Mouse (Mus musculus): ENCODE results near the gene Sys1. TPM values are rescaled to one million over a fixed set of nuclear protein-coding genes. Genes with fewer than 3 reads are reported as not detected.

The Sys1 gene
- polyA plus RNA-seq, 1 experiment from 2014 or later = 67.6 TPM

- no peak overlapping the region for H3K4me2 ChIP-seq (replicated peaks; ENCODE audit: low read depth, low read length)
- peaks cover 9% of the 10 kb centered on the region; the same call in 1 of the 2 replicates for H3K9me3 ChIP-seq (ENCODE audit: control insufficient read depth, low read depth, low read length)
- H3K36me3 ChIP-seq (ENCODE audit: control insufficient read depth, insufficient read depth, low read length) = peaks cover 47% of the 10 kb centered on the region
- no peak for ATAC-seq (ENCODE audit: insufficient number of reproducible peaks, insufficient read depth, low FRiP score, low read depth)
- no peaks in the 10 kb centered on the region for H3K4me1 ChIP-seq (ENCODE audit: control insufficient read depth, insufficient read depth, low read length)
- no peak overlapping the region for H3K9ac ChIP-seq (replicated peaks; ENCODE audit: low read depth, low read length)
- WGBS = 84% methylated on average over 4 of the region's 4 CpGs
- no peak overlapping the region for H3K4me3 ChIP-seq (ENCODE audit: low read depth, low read length)
- no peaks in the 10 kb centered on the region for H3K27me3 ChIP-seq (ENCODE audit: control insufficient read depth, insufficient read depth, low read length)
- no peak overlapping the region for H3K27ac ChIP-seq (ENCODE audit: low read length)
Observed at GRCm38 (mm10) chr2:164505619-164506347, 49.0 kb downstream of the Sys1 start.

DNA sequence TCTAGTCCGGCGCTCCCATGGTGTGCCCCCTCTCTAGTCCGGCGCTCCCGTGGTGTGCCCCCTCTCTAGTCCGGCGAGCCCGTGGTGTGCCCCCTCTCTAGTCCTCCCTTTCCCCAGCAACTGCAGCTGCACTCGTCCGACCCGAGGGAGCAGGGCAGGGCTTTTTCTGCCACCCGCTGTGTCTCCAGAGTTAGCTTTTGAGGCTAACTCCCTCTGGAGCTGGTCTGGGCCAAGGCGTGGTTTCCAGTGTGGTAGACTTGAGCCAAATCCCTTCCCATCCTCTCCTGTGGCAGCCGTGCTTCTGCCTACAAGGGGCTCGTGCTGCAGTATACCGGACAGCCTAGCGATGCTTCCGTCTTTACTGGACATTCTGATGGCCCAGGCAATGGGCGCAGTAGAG, 51.0 kb downstream of the Sys1 start:
- Histone ChIP-seq H3K9ac (replicated peaks; ENCODE audit: low read depth, low read length) (no peak overlapping the region), H3K36me3 (ENCODE audit: control insufficient read depth, insufficient read depth, low read length) (peaks cover 29% of the 10 kb centered on the region), H3K4me2 (replicated peaks; ENCODE audit: low read depth, low read length) (no peak overlapping the region), H3K9me3 (ENCODE audit: control insufficient read depth, low read depth, low read length) (peaks cover 9% of the 10 kb centered on the region; the same call in 1 of the 2 replicates), H3K4me3 (ENCODE audit: low read depth, low read length) (no peak overlapping the region), H3K4me1 (ENCODE audit: control insufficient read depth, insufficient read depth, low read length) (no peaks in the 10 kb centered on the region), H3K27me3 (ENCODE audit: control insufficient read depth, insufficient read depth, low read length) (no peaks in the 10 kb centered on the region), H3K27ac (ENCODE audit: low read length) (no peak overlapping the region)
- 89% methylated on average over 19 of the region's 19 CpGs for WGBS
- ATAC-seq (ENCODE audit: insufficient number of reproducible peaks, insufficient read depth, low FRiP score, low read depth) = no peak

DNA sequence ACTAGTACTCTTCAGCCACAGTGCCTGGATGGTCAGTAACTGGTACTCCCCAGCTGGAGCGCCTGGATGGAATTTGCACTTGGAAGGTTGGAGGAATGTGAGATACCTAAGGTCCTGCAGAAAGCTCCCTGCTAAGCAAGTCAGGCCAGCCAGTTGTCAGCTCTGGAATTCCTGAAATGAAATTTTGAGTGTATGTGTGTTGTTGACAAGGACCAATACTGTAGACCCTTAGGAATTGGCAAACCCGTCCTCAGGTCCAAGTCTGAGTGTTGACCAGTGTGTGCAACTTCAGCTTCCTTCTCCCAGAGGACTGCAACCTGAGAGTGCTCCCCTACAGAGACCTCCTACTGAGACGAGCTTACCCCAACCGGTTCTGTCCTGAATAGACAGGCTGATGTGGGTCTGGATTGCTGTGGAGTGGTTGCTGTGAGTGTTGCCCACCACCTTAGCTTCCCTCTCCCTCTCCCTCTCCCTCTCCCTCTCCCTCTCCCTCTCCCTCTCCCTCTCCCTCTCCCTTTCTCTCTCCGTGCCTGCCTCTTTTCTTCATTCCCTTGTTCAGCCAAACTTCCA, 53.9 kb downstream of the Sys1 start:
- ATAC-seq (ENCODE audit: insufficient number of reproducible peaks, insufficient read depth, low FRiP score, low read depth) = no peak
- H3K4me3 ChIP-seq (ENCODE audit: low read depth, low read length) = no peak overlapping the region
- peaks cover 5% of the 10 kb centered on the region; the same call in 1 of the 2 replicates for H3K36me3 ChIP-seq (ENCODE audit: control insufficient read depth, insufficient read depth, low read length)
- H3K27ac ChIP-seq (ENCODE audit: low read length) = no peak overlapping the region
- no peaks in the 10 kb centered on the region for H3K9me3 ChIP-seq (ENCODE audit: control insufficient read depth, low read depth, low read length)
- WGBS = 41% methylated on average over 4 of the region's 5 CpGs
- H3K9ac ChIP-seq (replicated peaks; ENCODE audit: low read depth, low read length) = no peak overlapping the region
- H3K4me2 ChIP-seq (replicated peaks; ENCODE audit: low read depth, low read length) = no peak overlapping the region
- H3K27me3 ChIP-seq (ENCODE audit: control insufficient read depth, insufficient read depth, low read length) = no peaks in the 10 kb centered on the region
- no peaks in the 10 kb centered on the region for H3K4me1 ChIP-seq (ENCODE audit: control insufficient read depth, insufficient read depth, low read length)

GRCm38 (mm10) chr2:164512121-164512909, 55.6 kb downstream of the Sys1 start:
- no peaks in the 10 kb centered on the region for H3K9me3 ChIP-seq (ENCODE audit: control insufficient read depth, low read depth, low read length)
- no peak overlapping the region for H3K27ac ChIP-seq (ENCODE audit: low read length)
- no peak overlapping the region for H3K4me2 ChIP-seq (replicated peaks; ENCODE audit: low read depth, low read length)
- H3K36me3 ChIP-seq (ENCODE audit: control insufficient read depth, insufficient read depth, low read length) = no peaks in the 10 kb centered on the region
- H3K4me1 ChIP-seq (ENCODE audit: control insufficient read depth, insufficient read depth, low read length) = no peaks in the 10 kb centered on the region
- H3K27me3 ChIP-seq (ENCODE audit: control insufficient read depth, insufficient read depth, low read length) = no peaks in the 10 kb centered on the region
- no peak for ATAC-seq (ENCODE audit: insufficient number of reproducible peaks, insufficient read depth, low FRiP score, low read depth)
- 51% methylated on average over 12 of the region's 14 CpGs for WGBS
- H3K9ac ChIP-seq (replicated peaks; ENCODE audit: low read depth, low read length) = no peak overlapping the region
- H3K4me3 ChIP-seq (ENCODE audit: low read depth, low read length) = no peak overlapping the region

- no peak for ATAC-seq (ENCODE audit: insufficient number of reproducible peaks, insufficient read depth, low FRiP score, low read depth)
- 71% methylated on average over 8 of the region's 8 CpGs for WGBS
- Histone ChIP-seq H3K4me2 (replicated peaks; ENCODE audit: low read depth, low read length) (no peak overlapping the region), H3K4me1 (ENCODE audit: control insufficient read depth, insufficient read depth, low read length) (peaks cover 1% of the 10 kb centered on the region; the same call in 1 of the 2 replicates), H3K27ac (ENCODE audit: low read length) (no peak overlapping the region), H3K9me3 (ENCODE audit: control insufficient read depth, low read depth, low read length) (no peaks in the 10 kb centered on the region), H3K4me3 (ENCODE audit: low read depth, low read length) (no peak overlapping the region), H3K27me3 (ENCODE audit: control insufficient read depth, insufficient read depth, low read length) (no peaks in the 10 kb centered on the region), H3K36me3 (ENCODE audit: control insufficient read depth, insufficient read depth, low read length) (no peaks in the 10 kb centered on the region), H3K9ac (replicated peaks; ENCODE audit: low read depth, low read length) (no peak overlapping the region)
Observed at GRCm38 (mm10) chr2:164513389-164513788, 56.6 kb downstream of the Sys1 start.

GRCm38 (mm10) chr2:164514916-164515315, 58.2 kb downstream of the Sys1 start:
- no peak overlapping the region for H3K4me3 ChIP-seq (ENCODE audit: low read depth, low read length)
- ATAC-seq (ENCODE audit: insufficient number of reproducible peaks, insufficient read depth, low FRiP score, low read depth) = no peak
- WGBS = 77% methylated on average over 3 of the region's 3 CpGs
- no peak overlapping the region for H3K4me2 ChIP-seq (replicated peaks; ENCODE audit: low read depth, low read length)
- peaks cover 8% of the 10 kb centered on the region for H3K4me1 ChIP-seq (ENCODE audit: control insufficient read depth, insufficient read depth, low read length)
- no peaks in the 10 kb centered on the region for H3K27me3 ChIP-seq (ENCODE audit: control insufficient read depth, insufficient read depth, low read length)
- no peaks in the 10 kb centered on the region for H3K36me3 ChIP-seq (ENCODE audit: control insufficient read depth, insufficient read depth, low read length)
- no peak overlapping the region for H3K9ac ChIP-seq (replicated peaks; ENCODE audit: low read depth, low read length)
- no peaks in the 10 kb centered on the region for H3K9me3 ChIP-seq (ENCODE audit: control insufficient read depth, low read depth, low read length)
- no peak overlapping the region for H3K27ac ChIP-seq (ENCODE audit: low read length)

- no peak overlapping the region for H3K4me3 ChIP-seq (ENCODE audit: low read depth, low read length)
- peaks cover 8% of the 10 kb centered on the region for H3K4me1 ChIP-seq (ENCODE audit: control insufficient read depth, insufficient read depth, low read length)
- H3K9me3 ChIP-seq (ENCODE audit: control insufficient read depth, low read depth, low read length) = no peaks in the 10 kb centered on the region
- H3K36me3 ChIP-seq (ENCODE audit: control insufficient read depth, insufficient read depth, low read length) = no peaks in the 10 kb centered on the region
- 78% methylated on average over 9 of the region's 9 CpGs for WGBS
- no peak for ATAC-seq (ENCODE audit: insufficient number of reproducible peaks, insufficient read depth, low FRiP score, low read depth)
- H3K9ac ChIP-seq (replicated peaks; ENCODE audit: low read depth, low read length) = no peak overlapping the region
- H3K27ac ChIP-seq (ENCODE audit: low read length) = no peak overlapping the region
- H3K27me3 ChIP-seq (ENCODE audit: control insufficient read depth, insufficient read depth, low read length) = no peaks in the 10 kb centered on the region
- no peak overlapping the region for H3K4me2 ChIP-seq (replicated peaks; ENCODE audit: low read depth, low read length)
Observed at GRCm38 (mm10) chr2:164515897-164516296, 59.1 kb downstream of the Sys1 start.

DNA sequence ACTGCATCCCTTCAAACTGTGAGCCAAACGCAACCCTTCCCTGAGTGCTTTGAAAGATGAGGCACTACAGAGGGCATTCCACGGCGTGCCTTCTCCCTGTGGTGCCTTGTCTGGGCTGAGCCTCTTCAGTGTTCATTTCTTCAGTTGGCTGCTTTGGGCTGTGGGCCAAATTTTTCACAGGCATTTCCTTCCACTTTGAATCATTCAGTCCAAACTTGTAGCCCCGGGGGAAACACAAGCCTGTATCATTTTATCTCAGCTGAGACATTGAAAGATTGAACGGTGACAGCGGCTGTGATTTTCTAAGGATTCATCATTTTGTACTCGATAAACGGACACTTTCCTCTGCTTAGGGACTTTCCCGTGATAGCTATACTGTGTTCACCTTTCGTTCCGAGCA, 59.8 kb downstream of the Sys1 start:
- H3K27ac ChIP-seq (ENCODE audit: low read length) = no peak overlapping the region

More for the DNA sequence above, 59.8 kb downstream of the Sys1 start:
- Histone ChIP-seq H3K4me3 (ENCODE audit: low read depth, low read length) (no peak overlapping the region), H3K9me3 (ENCODE audit: control insufficient read depth, low read depth, low read length) (no peaks in the 10 kb centered on the region), H3K4me1 (ENCODE audit: control insufficient read depth, insufficient read depth, low read length) (peaks cover 8% of the 10 kb centered on the region), H3K9ac (replicated peaks; ENCODE audit: low read depth, low read length) (no peak overlapping the region), H3K36me3 (ENCODE audit: control insufficient read depth, insufficient read depth, low read length) (no peaks in the 10 kb centered on the region), H3K27me3 (ENCODE audit: control insufficient read depth, insufficient read depth, low read length) (no peaks in the 10 kb centered on the region), H3K4me2 (replicated peaks; ENCODE audit: low read depth, low read length) (no peak overlapping the region)
- ATAC-seq (ENCODE audit: insufficient number of reproducible peaks, insufficient read depth, low FRiP score, low read depth) = no peak
- WGBS = 81% methylated on average over 11 of the region's 11 CpGs

Data from stomach, embryonic 14.5 days (tissue).